Mouse (Mus musculus) gastrocnemius, postnatal 14 days (tissue): ENCODE measurements around the gene Fnbp1l. TPM values are rescaled to one million over a fixed set of nuclear protein-coding genes. Genes with fewer than 3 reads are reported as not detected.

Experiments used
- DNase-seq: peaks from one replicate; pipeline ENCODE4 v3.0.0; 2021; ENCODE audit warnings: mixed read lengths
- intact Hi-C: fragments of 180-260 bp; cut with DNase I; formaldehyde crosslinking; loops from one replicate; pipeline ENCODE4 v1.15.1; 2025; ENCODE audit warnings: low total_unique reads
- total RNA-seq, 2 experiments: library from RNA; stranded (reverse); gene quantifications; 2 replicates each; pipeline ENCODE4 v1.2.3; 2021

Fnbp1l gene
- total RNA-seq, 2 experiments from 2014 or later, result 11.3 to 11.8 TPM

GRCm38 (mm10) chr3:122617613-122618340 lies 1.7 kb downstream of the Fnbp1l start:
- intact Hi-C loops, result loop anchor here (10.0 kb wide), 1 partner anchor 103 kb away; no protein-coding TSS in a partner anchor

GRCm38 (mm10) chr3:122612537-122612936 lies 7.0 kb downstream of the Fnbp1l start:
- intact Hi-C loops, result loop anchor here (10.0 kb wide), 1 partner anchor 98 kb away; no protein-coding TSS in a partner anchor
- no peak for DNase-seq

More at GRCm38 (mm10) chr3:122617613-122618340, 1.7 kb downstream of the Fnbp1l start:
- no peak for DNase-seq

GRCm38 (mm10) chr3:122611761-122612160 lies 7.8 kb downstream of the Fnbp1l start:
- intact Hi-C loops, result loop anchor here (10.0 kb wide), 1 partner anchor 97 kb away; no protein-coding TSS in a partner anchor
- no peak for DNase-seq

- intact Hi-C loops, result no loop called here
- no peak for DNase-seq
These were observed 13.3 kb downstream of the Fnbp1l start for GRCm38 (mm10) chr3:122606105-122606801.

GRCm38 (mm10) chr3:122603229-122603628 lies 16.3 kb downstream of the Fnbp1l start:
- no peak for DNase-seq
- intact Hi-C loops, result no loop called here

GRCm38 (mm10) chr3:122602370-122602769 lies 17.1 kb downstream of the Fnbp1l start:
- DNase-seq, result no peak
- intact Hi-C loops, result no loop called here

GRCm38 (mm10) chr3:122599291-122599690 lies 20.2 kb downstream of the Fnbp1l start:
- no peak for DNase-seq
- intact Hi-C loops, result no loop called here

- DNase-seq, result no peak
- intact Hi-C loops, result no loop called here
These were observed 28.7 kb downstream of the Fnbp1l start for GRCm38 (mm10) chr3:122590804-122591203.

- no peak for DNase-seq
- intact Hi-C loops, result no loop called here
These were observed 29.2 kb downstream of the Fnbp1l start for GRCm38 (mm10) chr3:122590346-122590745.

GRCm38 (mm10) chr3:122586918-122587641 lies 32.4 kb downstream of the Fnbp1l start:
- intact Hi-C loops, result no loop called here
- no peak for DNase-seq

GRCm38 (mm10) chr3:122577360-122577759 lies 42.2 kb downstream of the Fnbp1l start:
- intact Hi-C loops, result no loop called here
- DNase-seq, result no peak

GRCm38 (mm10) chr3:122574921-122575320 lies 44.6 kb downstream of the Fnbp1l start:
- intact Hi-C loops, result no loop called here
- no peak for DNase-seq

GRCm38 (mm10) chr3:122573426-122574286 lies 45.9 kb downstream of the Fnbp1l start:
- DNase-seq, result no peak
- intact Hi-C loops, result no loop called here

- DNase-seq, result no peak
- intact Hi-C loops, result no loop called here
These were observed 53.0 kb downstream of the Fnbp1l start for GRCm38 (mm10) chr3:122566549-122566948.

GRCm38 (mm10) chr3:122566112-122566511 lies 53.4 kb downstream of the Fnbp1l start:
- intact Hi-C loops, result no loop called here
- DNase-seq, result no peak

GRCm38 (mm10) chr3:122565285-122565684 lies 54.2 kb downstream of the Fnbp1l start:
- intact Hi-C loops, result no loop called here
- DNase-seq, result no peak

GRCm38 (mm10) chr3:122557766-122558165 lies 61.7 kb downstream of the Fnbp1l start:
- intact Hi-C loops, result no loop called here
- DNase-seq, result no peak

- intact Hi-C loops, result no loop called here
These were observed 68.3 kb downstream of the Fnbp1l start for GRCm38 (mm10) chr3:122551174-122551573.

GRCm38 (mm10) chr3:122547469-122547868 lies 72.0 kb downstream of the Fnbp1l start:
- DNase-seq, result no peak
- intact Hi-C loops, result no loop called here

More at GRCm38 (mm10) chr3:122551174-122551573, 68.3 kb downstream of the Fnbp1l start:
- no peak for DNase-seq
